Mouse (Mus musculus) left cerebral cortex, postnatal 25 days (tissue): ENCODE measurements around the gene Clip1. TPM values are rescaled to one million over a fixed set of nuclear protein-coding genes. Genes with fewer than 3 reads are reported as not detected.

Experiments
- DNase-seq, 2 experiments: peaks; one replicate each; pipeline ENCODE4 v3.0.0; 2022; ENCODE audit warnings: low spot score in 2 of 2, mixed read lengths in 1 of 2
- intact Hi-C: fragments of 180-260 bp; cut with DNase I; formaldehyde crosslinking; loops from one replicate; pipeline ENCODE4 v1.15.1; 2025
- total RNA-seq, 2 experiments: library from RNA; stranded (reverse); gene quantifications; 2 replicates each; pipeline ENCODE4 v1.2.3; 2021

The Clip1 gene
- total RNA-seq, 2 experiments from 2014 or later = 126 to 133 TPM

DNA sequence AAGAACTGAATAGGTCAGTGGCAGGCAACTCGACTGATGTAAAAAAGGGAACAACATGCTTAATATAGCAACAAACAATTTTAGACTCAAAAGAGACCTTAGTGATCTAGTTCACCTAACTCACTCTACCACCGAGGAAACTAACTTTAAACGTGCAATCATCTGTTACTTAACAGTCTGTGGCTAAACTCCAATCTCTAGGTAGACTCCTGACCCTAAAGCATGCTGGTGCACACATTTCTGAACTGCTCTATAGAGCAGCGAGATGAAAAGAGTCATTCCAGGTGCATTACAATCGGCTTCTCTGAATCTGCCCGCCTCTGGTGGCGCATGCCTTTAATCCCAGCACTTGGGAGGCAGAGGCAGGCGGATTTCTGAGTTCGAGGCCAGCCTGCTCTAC, 8.7 kb downstream of the Clip1 start:
- intact Hi-C loops = no loop called here
- DNase-seq = no peak

DNA sequence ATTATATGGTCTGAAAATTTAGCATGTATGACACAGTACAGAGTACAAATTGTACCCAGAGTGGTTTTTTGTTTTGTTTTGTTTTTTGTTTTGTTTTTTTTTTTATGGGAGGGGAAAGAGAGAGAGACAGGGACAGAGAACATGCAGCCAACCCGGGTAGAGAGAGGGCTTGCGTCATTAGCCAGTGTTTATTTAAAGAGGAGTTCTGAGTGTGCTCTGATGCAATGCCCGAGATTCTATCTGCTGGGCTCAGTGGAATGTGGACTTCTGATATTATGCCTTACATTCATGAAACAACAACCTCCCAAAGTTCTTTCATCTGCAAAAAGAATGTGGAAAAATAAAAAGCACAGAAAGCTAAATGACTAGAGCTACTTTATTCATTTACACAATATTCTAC, 9.2 kb downstream of the Clip1 start:
- no peak for DNase-seq
- intact Hi-C loops = no loop called here

DNA sequence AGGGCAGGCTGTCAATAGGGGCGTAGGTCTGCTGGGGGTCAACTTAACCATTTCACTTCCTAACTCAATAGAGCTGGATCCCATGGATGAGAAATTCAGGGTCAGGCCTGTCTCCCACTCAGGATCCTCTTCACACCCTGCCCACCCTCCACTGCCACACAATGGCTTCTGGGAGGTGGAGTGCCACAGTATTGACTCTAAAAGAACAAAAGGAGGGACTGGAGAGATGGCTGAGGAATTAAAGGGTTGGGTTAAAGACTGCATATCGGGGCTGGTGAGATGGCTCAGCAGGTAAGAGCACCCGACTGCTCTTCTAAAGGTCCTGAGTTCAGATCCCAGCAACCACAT, 13.0 kb downstream of the Clip1 start:
- intact Hi-C loops = no loop called here
- DNase-seq = no peak

DNA sequence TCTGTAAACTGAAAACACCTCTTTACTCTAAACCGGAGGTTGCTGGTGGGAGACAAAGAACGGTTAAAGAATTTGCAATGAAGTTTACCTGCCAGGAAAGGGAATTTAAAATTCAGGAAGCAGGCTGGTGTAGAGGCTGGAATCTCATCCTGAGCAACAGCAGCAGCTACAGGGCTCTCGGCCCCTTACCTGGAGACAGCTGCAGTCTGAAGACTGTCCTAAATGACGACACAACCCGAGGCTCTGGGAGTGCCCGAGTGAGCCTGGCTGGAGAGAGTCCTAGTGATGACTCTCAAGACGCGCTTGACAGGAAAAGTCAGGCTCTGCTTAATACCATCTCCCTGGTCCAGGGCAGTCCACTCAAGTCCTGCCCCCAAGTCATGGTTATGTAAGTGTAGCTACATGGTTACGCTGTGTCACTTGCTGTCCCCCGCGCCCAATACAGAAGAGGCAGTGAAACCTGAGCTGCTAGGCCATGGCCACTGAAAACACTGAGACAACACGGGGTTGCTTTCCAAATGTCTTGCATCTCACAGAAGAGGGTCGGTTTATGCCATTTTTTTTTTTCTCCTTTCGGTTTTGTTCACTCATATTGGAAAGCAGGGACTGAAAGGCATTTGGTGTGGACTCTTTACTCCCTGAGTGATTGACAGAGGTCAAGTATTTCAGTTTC, 13.5 kb downstream of the Clip1 start:
- no peak for DNase-seq
- intact Hi-C loops = no loop called here

DNA sequence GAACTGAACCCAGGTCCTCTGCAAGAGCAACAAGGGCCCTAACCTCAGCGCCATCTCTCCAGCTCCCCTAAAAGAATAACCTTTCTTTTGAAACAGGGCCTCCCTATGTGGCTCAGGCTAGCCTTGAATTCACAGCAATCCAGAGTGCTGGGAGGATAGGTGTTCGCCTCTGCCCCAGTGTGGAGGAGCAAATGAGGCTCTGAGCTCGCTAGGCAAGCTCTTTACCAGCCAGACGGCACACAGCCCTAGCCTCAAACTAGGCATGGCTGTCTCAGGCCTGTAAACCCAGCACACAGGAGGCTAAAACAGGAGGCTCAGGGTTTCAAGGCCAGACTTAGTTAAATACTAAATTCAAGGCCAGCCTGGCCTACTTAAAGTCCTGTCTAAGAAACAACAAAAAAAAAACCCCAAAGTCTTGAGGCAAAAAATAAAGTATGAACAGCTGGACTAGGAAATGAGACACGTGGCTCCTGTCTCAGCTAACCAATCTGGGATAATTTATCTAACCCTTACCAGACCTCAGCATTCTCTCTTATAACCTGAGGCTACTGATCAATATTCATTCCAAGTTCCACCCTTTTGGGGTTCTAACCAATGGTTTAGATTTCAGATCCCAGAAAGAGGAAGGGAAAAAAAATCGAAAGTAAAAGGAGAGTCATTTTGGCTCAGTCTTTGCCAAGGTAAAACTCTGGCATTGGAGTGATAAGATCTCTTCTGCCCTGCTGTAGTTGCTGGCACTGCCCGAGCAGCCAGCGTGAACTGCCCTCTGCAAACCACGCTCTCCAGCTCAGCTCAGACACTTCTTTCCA, 14.2 kb downstream of the Clip1 start:
- intact Hi-C loops = no loop called here
- DNase-seq = no peak

DNA sequence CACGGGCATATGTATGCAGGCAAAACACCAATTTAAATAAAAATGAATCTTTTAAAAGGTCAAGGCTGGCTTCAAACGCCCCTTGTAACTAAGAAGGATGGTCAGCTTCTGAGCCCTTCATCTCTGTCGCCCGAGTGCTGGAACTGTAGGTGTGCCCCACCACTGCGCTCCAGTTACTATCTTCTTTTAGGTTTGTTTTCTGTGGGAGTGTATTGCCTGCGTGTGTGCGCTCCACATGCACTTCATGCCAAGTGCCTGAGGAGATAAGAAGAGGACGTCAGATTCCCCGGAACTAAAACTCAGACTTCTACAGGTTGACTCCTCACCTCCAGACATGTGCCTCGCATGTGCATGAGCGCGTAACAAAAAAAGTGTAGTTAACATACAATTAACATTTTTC, 16.5 kb downstream of the Clip1 start:
- intact Hi-C loops = no loop called here
- peak in 1 of 2 experiments; percentile 46 for DNase-seq

DNA sequence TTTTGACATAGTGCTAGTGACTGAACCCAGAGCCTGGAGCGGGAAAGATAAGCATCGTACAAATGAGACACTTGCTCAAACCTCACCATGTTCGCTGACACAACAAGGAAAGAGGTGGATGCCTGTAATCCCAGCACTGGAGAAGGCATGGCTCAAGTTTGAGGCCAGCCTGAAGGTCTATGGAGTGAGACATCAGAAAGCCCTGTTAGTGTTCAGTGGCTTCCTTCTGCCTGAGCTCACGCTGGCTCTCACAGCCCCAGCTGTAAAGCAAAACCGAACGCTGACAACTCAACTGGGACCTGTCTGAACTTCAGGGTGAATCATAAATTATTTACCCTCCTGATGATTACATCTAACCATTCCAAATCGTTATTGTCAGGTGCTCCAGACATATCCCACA, 18.5 kb downstream of the Clip1 start:
- intact Hi-C loops = no loop called here
- DNase-seq = no peak

DNA sequence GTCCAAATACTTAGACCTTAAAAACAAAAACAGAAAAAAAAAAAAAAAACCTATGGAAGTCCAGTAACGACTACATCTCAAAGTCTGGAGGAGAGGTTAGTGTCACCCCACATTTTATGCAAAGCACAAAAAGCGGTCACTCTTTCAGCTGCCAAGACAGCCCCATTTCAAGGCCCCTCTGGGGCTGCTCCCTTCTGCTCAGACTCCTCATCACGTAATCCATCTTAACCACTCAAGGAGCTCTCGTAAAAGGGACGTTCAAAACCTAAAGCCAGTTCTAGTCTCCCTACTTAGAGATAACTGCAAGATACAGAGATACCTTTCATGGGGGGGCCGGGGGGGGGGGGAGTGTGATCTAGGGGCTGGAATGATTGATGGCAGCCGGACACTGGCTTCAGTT, 20.1 kb downstream of the Clip1 start:
- no peak for DNase-seq
- intact Hi-C loops = no loop called here

DNA sequence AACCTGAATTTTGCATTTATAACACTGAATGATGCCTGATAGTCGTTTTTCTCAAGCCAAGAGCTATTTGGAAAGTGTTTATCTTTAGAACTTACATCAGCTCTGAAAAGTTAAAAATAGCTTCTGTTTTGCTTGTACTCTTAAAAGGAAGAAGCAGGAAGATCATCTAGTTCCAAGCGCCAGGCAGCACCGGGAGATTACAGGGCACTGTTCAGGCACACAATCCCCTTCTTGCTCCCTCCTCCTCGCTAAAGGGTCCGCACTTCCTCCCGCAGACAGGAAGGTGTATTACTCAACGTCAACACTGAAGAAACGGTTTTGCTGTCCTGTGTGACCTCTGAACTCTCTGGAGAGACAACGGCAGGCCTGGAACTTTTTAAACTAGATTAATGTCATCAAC, 22.4 kb downstream of the Clip1 start:
- peak in 1 of 2 experiments; percentile 49 for DNase-seq
- intact Hi-C loops = no loop called here

DNA sequence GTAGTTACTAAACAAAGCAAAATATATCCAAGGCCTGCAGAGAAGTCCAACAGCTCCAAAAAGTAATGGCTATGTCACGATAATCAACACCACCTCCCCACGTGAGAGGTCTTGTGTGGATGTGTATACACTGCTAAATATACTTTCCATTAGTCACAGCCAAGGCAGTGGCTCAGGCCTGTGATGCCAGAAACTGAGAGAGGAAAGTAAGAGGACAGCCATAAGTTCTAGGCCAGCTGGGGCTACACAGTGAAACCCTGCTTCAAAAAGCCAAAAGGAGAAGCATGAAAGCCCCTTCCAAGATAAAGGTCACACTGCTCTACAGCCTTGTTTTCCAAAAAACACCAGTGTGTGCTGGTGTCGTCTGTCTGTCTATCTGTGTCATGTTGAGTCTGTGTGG, 22.8 kb downstream of the Clip1 start:
- peak in 1 of 2 experiments; percentile 68 for DNase-seq
- intact Hi-C loops = no loop called here

DNA sequence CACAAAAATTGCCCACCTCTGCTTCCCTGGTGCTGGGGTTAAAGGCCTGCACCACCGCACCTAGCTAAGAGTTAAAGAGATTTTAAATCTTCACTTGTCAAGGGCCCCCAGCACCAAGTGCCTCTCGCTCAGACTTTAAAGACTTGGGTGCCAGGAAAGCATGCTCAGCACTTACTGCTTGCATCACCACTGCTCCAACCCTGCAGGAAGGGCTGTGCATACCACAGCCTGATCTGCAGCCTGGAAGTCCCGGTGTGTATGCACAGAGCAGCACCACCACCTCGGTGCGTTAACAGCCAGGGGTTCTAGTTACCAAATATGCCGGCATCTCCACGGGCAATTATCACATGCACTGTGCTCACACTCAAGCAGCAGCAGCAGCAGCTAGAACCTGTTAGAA, 26.8 kb downstream of the Clip1 start:
- intact Hi-C loops = no loop called here
- DNase-seq = no peak

DNA sequence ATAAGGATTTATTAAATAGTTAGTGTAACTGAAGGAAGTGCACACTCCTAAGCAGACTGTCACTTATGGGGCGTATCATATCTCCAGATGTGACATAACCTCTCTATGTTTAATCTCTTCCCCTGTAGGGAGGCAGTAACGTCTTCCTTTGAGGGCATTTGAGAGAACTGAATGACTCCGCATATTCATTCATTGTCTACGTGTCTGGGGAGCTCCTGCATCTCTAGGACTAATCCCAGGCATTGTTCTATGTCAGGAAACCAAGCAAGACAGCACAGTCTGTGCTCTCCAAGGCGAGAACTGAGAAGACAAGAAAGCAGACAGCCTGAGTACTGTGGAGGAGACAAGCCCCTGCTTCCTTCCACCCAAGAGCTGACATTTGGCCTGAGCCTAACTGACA, 29.5 kb downstream of the Clip1 start:
- no peak for DNase-seq

DNA sequence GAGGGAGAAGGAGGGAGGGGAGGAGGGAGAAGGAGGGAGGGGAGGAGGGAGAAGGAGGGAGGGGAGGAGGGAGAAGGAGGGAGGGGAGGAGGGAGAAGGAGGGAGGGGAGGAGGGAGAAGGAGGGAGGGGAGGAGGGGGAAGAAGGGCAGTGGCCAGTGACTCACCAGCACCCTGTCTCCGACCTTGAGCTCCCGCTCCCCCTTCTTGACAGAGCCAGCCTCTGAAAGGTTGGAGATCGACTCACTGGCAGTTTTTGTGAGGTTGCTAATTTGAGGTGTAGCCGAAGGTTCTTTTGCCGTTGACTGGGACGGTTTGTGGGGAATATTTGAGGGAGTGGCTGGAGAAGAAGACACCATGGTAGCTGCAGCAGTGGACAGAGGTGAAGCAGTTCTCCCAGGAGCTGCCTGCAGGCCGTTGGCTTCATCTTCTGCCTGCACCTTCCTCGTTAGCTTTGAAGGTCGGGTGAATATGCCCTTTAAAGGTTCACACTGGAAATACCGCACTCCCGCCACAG, 31.1 kb downstream of the Clip1 start:
- intact Hi-C loops = no loop called here
- no peak for DNase-seq

More for the DNA sequence above, 29.5 kb downstream of the Clip1 start:
- intact Hi-C loops = no loop called here

DNA sequence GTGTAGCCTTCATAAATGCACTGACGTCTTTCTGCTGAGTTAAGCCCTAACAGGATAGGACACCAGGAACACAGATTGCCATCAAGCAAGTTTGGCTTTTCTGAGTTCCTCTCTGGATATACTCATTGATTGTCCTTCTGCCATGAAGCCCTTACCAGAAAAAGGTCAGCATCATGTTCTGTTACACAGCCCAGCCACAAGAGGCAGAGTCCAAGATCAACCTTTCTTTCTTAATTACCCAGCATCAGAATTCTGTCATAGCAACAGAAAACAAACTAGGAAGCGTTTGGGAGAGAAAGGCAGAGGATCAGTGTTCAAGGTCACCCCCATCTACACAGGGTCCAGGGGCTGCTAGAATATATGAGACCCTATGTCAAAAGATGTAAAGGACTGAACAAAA, 33.6 kb downstream of the Clip1 start:
- intact Hi-C loops = no loop called here
- no peak for DNase-seq

DNA sequence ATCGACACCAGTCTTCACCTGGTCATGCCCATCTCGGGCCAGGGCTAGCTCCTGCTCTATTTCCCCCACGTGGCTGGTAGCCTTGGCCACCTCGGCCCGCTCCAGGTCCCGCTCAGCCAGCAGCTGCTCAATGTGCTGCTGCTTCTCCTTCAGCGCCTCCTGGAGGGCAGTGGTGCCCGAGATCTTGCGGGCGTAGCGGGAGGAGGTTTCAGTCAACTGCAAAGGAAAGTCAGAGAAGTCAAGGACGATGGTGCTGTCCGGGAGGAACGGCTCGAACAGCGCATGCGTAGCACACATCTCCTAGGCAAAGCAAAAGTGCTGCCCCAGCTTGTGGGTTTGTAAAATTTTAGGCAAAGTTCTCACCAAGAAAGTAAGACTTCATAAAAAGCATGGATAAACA, 42.0 kb downstream of the Clip1 start:
- intact Hi-C loops = no loop called here

DNA sequence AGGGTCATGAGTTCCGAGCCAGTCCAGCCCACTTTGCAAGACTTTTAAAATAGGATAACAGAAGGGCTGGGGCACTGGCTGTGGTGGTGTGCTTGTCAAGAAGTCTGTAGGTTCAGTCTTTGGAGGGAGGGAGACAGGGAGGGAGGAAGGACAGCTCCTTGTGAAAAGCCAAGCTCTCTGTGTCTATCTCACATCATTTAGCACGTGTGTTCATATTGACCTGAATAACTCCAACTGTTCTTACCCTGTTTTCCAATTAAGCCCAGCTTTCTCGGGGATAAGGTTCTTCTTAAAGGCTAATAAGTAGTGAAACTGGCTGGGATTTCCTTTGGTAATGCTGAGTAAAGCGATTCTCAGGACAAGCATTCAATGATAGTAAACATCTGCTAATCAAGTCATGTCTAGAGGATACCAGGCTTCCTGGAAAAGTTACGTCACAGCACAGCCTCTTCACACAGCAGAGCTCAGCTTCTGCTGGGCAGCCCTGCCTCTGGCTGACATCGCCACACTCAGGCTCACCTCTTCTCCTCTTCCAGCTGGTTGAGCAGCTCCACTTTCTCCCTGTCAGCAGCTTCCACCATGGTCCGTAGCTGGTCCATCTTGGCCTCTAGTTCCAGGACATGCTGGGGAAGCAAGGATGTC, 43.0 kb downstream of the Clip1 start:
- intact Hi-C loops = no loop called here
- no peak for DNase-seq

More for the DNA sequence above, 42.0 kb downstream of the Clip1 start:
- no peak for DNase-seq

DNA sequence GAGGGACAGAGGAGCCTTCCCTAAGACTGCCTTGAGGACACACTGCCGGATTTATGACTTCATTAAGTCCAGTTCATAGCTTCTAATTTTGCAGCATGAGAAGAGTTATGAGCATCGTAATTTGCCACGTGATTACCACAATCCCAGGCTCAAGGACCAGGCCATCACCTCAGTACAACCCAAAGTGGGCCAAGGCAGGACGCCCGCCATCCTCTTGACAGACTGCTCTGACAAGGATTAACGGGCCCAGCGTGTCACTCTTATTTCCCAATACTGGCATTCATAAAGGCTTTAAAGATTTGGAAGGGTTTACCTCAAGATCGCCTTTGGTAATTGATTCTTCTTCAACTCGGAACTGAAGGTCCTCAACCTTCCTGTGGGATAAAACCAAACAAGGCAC, 44.2 kb downstream of the Clip1 start:
- no peak for DNase-seq
- intact Hi-C loops = no loop called here

DNA sequence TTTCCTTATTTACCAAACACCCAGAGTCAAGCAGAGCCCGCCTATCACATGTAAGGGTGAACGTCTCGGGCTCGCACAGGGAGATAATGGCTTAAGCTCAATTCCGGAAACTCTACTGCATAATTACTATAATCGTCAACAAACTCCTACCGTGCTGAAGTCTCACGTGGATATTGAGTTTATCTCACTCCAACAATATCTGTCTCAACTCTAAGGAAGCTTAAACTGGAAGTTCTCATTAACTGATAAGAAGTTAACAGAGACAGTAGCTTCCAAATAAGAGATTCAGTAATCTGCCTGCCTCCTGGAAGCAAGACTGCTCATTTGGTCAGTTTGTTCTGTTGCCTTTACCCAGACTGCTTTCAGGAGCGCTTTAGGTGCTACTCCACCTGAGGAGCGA, 53.2 kb downstream of the Clip1 start:
- intact Hi-C loops = no loop called here

DNA sequence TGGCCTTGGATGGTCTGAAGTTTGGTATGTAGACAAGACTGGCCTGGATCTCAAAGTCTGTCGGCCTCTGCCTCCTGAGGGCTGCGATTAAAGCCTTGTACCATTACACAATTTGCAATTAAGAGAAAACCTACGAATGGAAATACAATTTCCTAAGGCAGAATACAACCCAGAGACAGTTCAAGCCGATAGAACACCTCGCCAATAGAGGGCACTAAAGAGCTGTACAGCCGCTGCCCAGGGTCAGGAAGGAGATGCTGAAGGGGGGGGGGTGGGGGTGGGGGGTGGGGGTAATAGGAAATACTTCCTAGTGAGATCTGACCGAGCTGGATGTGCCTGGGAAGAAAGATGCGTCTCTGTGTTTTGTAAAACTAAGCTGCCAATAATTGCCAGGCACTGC, 57.8 kb downstream of the Clip1 start:
- peak; percentile 45 to 57 for DNase-seq
- intact Hi-C loops = loop anchor here (1.0 to 5.0 kb wide), 3 partner anchors 56 to 281 kb away; partner anchors contain the start of genes Clip1 and Denr

More for the DNA sequence above, 53.2 kb downstream of the Clip1 start:
- no peak for DNase-seq

DNA sequence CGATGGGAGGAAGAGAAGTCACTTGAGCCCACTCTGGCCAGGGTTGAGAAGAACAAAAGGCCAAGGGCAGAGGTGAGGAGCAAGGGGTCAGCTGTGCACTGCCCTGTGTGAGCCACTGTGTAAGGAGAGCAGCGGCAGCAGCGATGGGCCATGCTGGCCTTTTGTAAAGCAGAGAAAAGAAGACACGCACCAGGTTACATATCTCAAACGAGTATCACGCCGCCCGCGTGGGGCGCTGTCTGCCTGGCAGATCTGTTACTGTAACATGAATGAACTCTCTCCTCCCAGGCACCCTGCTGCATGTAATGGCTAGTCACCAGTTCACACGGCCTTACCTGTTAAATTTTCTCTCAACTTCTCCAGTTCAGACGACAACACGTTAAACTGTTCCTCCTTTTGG, 62.0 kb downstream of the Clip1 start:
- intact Hi-C loops = no loop called here

DNA sequence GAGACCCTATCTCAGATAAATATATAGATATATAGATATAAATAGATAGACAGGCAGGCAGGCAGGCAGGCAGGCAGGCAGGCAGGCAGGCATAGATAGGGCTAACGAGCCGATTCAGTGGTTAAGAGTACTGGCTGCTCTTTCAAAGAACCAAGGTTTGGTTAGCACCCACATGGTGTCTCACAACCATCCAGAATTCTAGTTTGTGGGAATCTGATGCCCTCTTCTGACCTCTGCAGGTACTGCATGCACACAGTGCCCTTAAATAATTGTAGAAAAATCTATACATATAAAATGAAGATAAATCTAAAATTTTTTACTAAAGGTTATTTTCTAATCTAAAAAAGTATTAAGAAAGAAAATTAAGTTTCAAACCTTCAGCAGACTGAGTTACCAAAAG, 65.9 kb downstream of the Clip1 start:
- intact Hi-C loops = no loop called here
- no peak for DNase-seq

More for the DNA sequence above, 62.0 kb downstream of the Clip1 start:
- DNase-seq = no peak
